Mouse (Mus musculus) E14TG2a.4 (cell line): Measurements from ENCODE around the gene Tspan9.

ENCODE experiments used
- CTCF ChIP-seq: conservative IDR thresholded peaks from 2 replicates; pipeline ENCODE4 v1.5.1; 2014; ENCODE audit warnings: low read length
- NANOG ChIP-seq: IDR thresholded peaks from 2 replicates; pipeline ENCODE4 v1.6.1; 2014; ENCODE audit warnings: borderline replicate concordance, low read length, mixed read lengths

DNA sequence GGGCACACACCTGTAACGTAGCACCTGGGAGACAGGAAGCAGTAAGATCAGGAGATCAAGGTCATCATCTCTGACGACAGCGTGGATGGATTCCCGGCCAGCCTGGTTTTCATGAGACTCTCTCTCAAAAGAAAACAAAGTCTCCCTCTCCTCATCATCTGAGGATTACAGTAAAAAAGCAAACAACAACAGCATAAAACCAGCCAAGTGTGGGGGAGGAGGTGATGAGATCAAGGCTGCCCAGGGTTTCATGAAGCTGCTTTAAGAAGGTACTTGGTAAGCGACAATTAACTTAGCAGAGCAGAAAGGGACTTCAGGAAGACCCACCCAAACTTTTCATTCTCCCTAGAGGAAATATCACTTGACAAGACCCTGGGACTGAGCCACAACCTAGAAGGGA, 39.5 kb downstream of the Tspan9 start:
- TF ChIP-seq CTCF, result no peak
- no peak for TF ChIP-seq NANOG
